Mouse (Mus musculus) midbrain, embryonic 11.5 days (tissue): ENCODE data around the gene Il12rb1. TPM values are rescaled to one million over a fixed set of nuclear protein-coding genes. Genes with fewer than 3 reads are reported as not detected.

Experiments
- ATAC-seq: fragments of 200-750 bp; cut with Nextera tagmentation; 2 replicates; pipeline ENCODE4 v1.8.0; 2017; ENCODE audit warnings: moderate TSS enrichment, moderate library complexity; ENCODE audit not compliant: low FRiP score
- DNase-seq: peaks from one replicate; pipeline ENCODE4 v3.0.0; 2015; ENCODE audit warnings: low spot score; ENCODE audit errors: missing footprints
- H3K27ac ChIP-seq: fragments of 300-500 bp; sonication (generic); 2 replicates; pipeline ENCODE4 v1.5.1; 2014; ENCODE audit warnings: low read depth, low read length
- H3K27me3 ChIP-seq: fragments of 300-500 bp; sonication (generic); 2 replicates; pipeline ENCODE4 v1.6.1; 2014; ENCODE audit warnings: mild to moderate bottlenecking, low read length, moderate library complexity, mixed read lengths; ENCODE audit not compliant: control insufficient read depth, insufficient read depth
- H3K36me3 ChIP-seq: fragments of 300-500 bp; sonication (generic); 2 replicates; pipeline ENCODE4 v1.6.1; 2014; ENCODE audit warnings: mild to moderate bottlenecking, low read length, moderate library complexity, mixed read lengths; ENCODE audit not compliant: control insufficient read depth, insufficient read depth
- H3K4me1 ChIP-seq: fragments of 300-500 bp; sonication (generic); 2 replicates; pipeline ENCODE4 v1.6.1; 2014; ENCODE audit warnings: low read length; ENCODE audit not compliant: control insufficient read depth, insufficient read depth
- H3K4me2 ChIP-seq: fragments of 300-500 bp; sonication (generic); 2 replicates; pipeline ENCODE4 v1.6.1; 2014; ENCODE audit warnings: mild to moderate bottlenecking, moderate library complexity
- H3K4me3 ChIP-seq: fragments of 300-500 bp; sonication (generic); 2 replicates; pipeline ENCODE4 v1.5.1; 2014; ENCODE audit warnings: low read depth, low read length
- H3K9ac ChIP-seq: fragments of 300-500 bp; sonication (generic); 2 replicates; pipeline ENCODE4 v1.6.1; 2014; ENCODE audit warnings: low read length
- H3K9me3 ChIP-seq: fragments of 300-500 bp; sonication (generic); 2 replicates; pipeline ENCODE4 v1.6.1; 2016; ENCODE audit warnings: low read length; ENCODE audit not compliant: control insufficient read depth
- WGBS: fragments of 180-500 bp; shearing (Covaris S2); extraction: QIAGEN DNeasy Blood & Tissue Kit; methylation state at CpG from one replicate; pipeline ENCODE4 v1.1.7; 2014; 5-methylcytosine and 5-hydroxymethylcytosine counted together
- microRNA-seq: library from miRNA; unstranded; fragments of <30 nt; microRNA quantifications from one replicate; pipeline ENCODE4, GENCODE M21; 2017
- polyA plus RNA-seq: library from polyadenylated mRNA; unstranded; fragments of >200 nt; fragmentation: Nextera tagmentation; extraction: Ambion mirVana; gene quantifications from 2 replicates; pipeline ENCODE4 v1.2.1, GENCODE M21; 2014

Il12rb1 gene
- polyA plus RNA-seq, 1 experiment from 2014 or later = 0.38 TPM

DNA sequence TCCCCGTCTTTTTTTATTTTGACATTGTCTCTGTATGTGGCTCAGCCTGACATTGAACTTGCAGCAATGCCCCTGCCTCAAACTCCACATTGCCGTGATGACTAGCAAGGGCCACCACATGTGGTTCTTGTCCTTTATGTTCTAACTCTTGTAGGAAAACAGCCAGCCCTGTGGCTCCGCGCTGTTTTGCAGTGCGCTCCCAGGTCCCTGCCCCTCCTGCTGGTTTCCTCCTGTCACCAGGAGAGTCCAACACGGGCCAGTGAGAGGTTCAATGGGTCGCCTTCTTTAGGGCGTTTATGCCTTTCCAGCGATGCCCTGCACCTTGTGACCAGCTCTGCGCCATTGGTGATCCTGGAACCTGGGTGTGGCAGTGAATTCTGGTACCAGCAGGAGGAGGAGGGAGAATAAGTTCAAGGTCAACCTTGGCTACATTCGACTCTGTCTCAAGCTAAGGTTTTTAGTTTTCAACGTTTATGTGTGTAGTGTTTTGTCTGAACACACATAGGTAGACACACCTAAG is 57.8 kb downstream of the Il12rb1 start:
- peaks cover 4% of the 10 kb centered on the region; the same call in 1 of the 2 replicates for H3K36me3 ChIP-seq
- ATAC-seq = peak; percentile 17
- peaks cover 49% of the 10 kb centered on the region for H3K4me1 ChIP-seq
- no peak for DNase-seq
- peaks cover 12% of the 10 kb centered on the region; the same call in 1 of the 2 replicates for H3K27me3 ChIP-seq
- H3K9me3 ChIP-seq = no peaks in the 10 kb centered on the region
- 9% methylated on average over 12 of the region's 12 CpGs for WGBS
- peak overlapping the region; percentile 15 for H3K4me3 ChIP-seq
- H3K27ac ChIP-seq = peak overlapping the region; percentile 86
- H3K9ac ChIP-seq = peak overlapping the region; percentile 64
- H3K4me2 ChIP-seq = peak overlapping the region; percentile 48

DNA sequence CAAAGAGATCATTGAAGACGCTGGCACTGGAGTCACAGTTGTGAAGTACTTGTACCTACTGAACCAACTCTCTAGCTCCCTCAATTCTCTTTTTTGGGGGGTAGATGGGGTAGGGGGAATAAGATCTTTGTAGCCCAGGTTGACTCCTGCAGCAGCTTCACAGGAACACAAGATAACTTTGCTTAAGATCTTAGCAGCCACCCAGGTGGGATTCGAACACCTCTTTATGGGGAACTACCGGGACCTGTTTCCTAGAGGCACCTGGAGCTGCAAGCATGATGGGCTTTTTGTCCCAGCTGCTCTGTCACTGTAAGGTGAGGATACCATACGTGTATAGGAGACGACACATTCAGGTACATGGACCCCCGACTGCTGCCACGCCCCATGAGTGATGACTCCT is 58.3 kb downstream of the Il12rb1 start:
- ATAC-seq = no peak
- H3K9ac ChIP-seq = peak overlapping the region; percentile 64; the same call in 1 of the 2 replicates
- H3K4me3 ChIP-seq = no peak overlapping the region
- H3K4me2 ChIP-seq = peak overlapping the region; percentile 48; the same call in 1 of the 2 replicates
- DNase-seq = peak; percentile 86
- peaks cover 4% of the 10 kb centered on the region; the same call in 1 of the 2 replicates for H3K36me3 ChIP-seq
- WGBS = 86% methylated on average over 7 of the region's 7 CpGs
- H3K4me1 ChIP-seq = peaks cover 49% of the 10 kb centered on the region
- peak overlapping the region; percentile 86; the same call in 1 of the 2 replicates for H3K27ac ChIP-seq
- H3K27me3 ChIP-seq = peaks cover 10% of the 10 kb centered on the region; the same call in 1 of the 2 replicates
- H3K9me3 ChIP-seq = no peaks in the 10 kb centered on the region

DNA sequence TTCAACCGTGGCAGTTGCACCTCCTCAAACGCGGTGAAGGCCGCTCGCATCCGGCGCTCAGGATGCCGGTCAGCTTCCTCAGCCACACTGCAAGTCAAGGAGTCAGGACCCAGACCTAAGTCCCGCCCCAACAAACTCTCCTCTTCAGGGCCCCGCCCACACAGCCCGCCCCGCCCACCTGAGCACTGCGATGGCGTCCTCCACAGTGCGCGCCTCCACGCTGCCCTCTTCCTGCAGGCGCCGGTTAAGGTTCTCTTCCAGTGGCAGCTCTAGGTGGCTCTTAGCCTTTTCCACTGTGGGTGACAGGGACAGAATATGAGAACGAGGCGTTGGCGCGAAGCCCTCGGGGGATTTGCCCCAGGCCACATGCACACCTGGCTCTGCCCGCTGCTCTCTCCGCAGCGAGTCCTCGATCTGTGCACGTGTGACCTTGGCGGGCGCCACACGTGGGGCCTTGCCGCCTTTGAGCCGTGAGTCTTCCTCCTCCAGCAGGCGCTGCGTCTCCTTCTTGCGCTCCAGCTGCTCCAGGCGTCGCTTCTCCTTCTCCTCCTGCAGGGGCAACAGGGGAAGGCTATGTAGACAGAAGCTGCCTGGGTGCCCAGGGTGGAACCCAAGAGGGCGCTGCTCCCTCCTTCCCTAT is 60.4 kb downstream of the Il12rb1 start:
- Histone ChIP-seq H3K4me3 (no peak overlapping the region), H3K9ac (peak overlapping the region; percentile 33), H3K27ac (peak overlapping the region; percentile 0), H3K9me3 (no peaks in the 10 kb centered on the region), H3K4me1 (peaks cover 37% of the 10 kb centered on the region), H3K27me3 (no peaks in the 10 kb centered on the region), H3K36me3 (peaks cover 4% of the 10 kb centered on the region; the same call in 1 of the 2 replicates), H3K4me2 (peak overlapping the region; percentile 27; the same call in 1 of the 2 replicates)
- DNase-seq (peak; percentile 94), ATAC-seq (no peak)
- 16% methylated on average over 39 of the region's 40 CpGs for WGBS

DNA sequence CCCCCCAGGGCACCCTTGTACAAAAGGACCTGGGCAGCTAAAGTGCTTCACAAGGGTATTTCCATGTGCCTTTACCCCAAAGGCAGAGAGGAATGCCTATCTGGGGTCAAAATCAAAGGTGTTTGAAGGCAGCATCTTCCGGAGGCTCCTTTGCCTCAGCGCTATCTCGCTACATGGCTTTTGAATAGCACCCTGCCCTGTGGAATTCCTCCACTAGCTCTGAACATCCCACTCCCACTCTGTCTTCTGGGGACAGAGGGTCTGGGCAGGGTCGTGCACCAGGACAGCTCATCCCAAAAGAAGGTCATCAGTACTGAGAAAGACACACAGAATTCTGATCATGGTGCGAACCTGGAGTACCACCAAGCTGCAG is 60.9 kb downstream of the Il12rb1 start:
- Histone ChIP-seq H3K4me3 (0 out of 2 replicates have a peak overlapping the region, but pooled peaks have one; percentile 7), H3K4me1 (peaks cover 32% of the 10 kb centered on the region)

DNA sequence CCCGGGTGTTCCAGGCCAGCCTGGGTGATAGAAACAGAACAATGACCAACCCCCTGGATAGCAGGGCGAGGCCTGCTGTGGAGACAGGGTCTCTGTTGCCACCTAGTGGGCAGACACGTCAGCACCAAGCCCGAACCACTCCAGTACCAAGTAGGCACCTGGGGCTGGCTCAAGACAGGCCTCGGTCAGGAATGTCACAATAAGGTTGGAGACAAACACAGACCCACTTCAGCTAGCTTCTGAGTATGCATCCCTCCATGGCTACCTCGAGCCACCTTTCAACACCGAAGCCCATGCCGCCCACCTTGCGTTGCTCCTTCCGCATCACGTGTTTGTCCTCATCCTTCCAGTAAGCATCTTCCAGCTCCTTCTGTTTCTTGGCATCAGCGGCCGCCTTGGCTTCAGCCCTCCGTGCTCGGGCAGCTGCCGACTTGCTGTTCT is 61.4 kb downstream of the Il12rb1 start:
- DNase-seq = peak; percentile 95
- peak overlapping the region; percentile 33 for H3K9ac ChIP-seq
- whole genome bisulfite sequencing = 47% methylated on average over 16 of the region's 16 CpGs
- H3K4me2 ChIP-seq = no peak overlapping the region
- H3K27ac ChIP-seq = peak overlapping the region; percentile 32; the same call in 1 of the 2 replicates
- peaks cover 28% of the 10 kb centered on the region for H3K4me1 ChIP-seq
- H3K4me3 ChIP-seq = 0 out of 2 replicates have a peak overlapping the region, but pooled peaks have one; percentile 7
- ATAC-seq = no peak; the same call in 1 of the 2 replicates
- H3K27me3 ChIP-seq = no peaks in the 10 kb centered on the region
- no peaks in the 10 kb centered on the region for H3K9me3 ChIP-seq
- peaks cover 4% of the 10 kb centered on the region; the same call in 1 of the 2 replicates for H3K36me3 ChIP-seq

More for the DNA sequence above, 60.9 kb downstream of the Il12rb1 start:
- Histone ChIP-seq H3K36me3 (peaks cover 4% of the 10 kb centered on the region; the same call in 1 of the 2 replicates), H3K27ac (peak overlapping the region; percentile 32), H3K4me2 (peak overlapping the region; percentile 27; the same call in 1 of the 2 replicates), H3K9ac (peak overlapping the region; percentile 33), H3K9me3 (no peaks in the 10 kb centered on the region), H3K27me3 (no peaks in the 10 kb centered on the region)
- WGBS = 23% methylated on average over 5 of the region's 5 CpGs
- DNase-seq = peak; percentile 87
- no peak for ATAC-seq

Small RNA genes within 50 kb of the gene (microRNA-seq; reads per million reads assigned to microRNA genes)
- gene Mir7240 = 0.76 reads per million

Other genes starting within 250 kb of the Il12rb1 start
- gene Isyna1, start 214.1 kb upstream of the Il12rb1 start, polyA plus RNA-seq = 46.1 and 56.0 TPM in 2 replicates
- 87.8 and 96.9 TPM in 2 replicates for gene Ssbp4, start 199.6 kb upstream of the Il12rb1 start, polyA plus RNA-seq
- gene Lrrc25, start 192.3 kb upstream of the Il12rb1 start, polyA plus RNA-seq = 1.2 and 1.3 TPM in 2 replicates
- gene Gdf15, start 176.0 kb upstream of the Il12rb1 start, polyA plus RNA-seq = 0.10 and 0.11 TPM in 2 replicates
- gene Pgpep1, start 148.1 kb upstream of the Il12rb1 start, polyA plus RNA-seq = 103 and 108 TPM in 2 replicates
- 305 and 326 TPM in 2 replicates for gene Lsm4, start 135.2 kb upstream of the Il12rb1 start, polyA plus RNA-seq
- 119 and 138 TPM in 2 replicates for gene Jund, start 109.5 kb upstream of the Il12rb1 start, polyA plus RNA-seq
- 0.04 TPM in 1 of 2 replicates, not detected in the other for gene Iqcn, start 105.0 kb upstream of the Il12rb1 start, polyA plus RNA-seq
- not detected in 2 replicates for gene Gm3336, start 89.9 kb upstream of the Il12rb1 start, polyA plus RNA-seq
- 0.16 TPM in 1 of 2 replicates, not detected in the other for gene Pde4c, start 84.7 kb upstream of the Il12rb1 start, polyA plus RNA-seq
- gene Rab3a, start 53.8 kb upstream of the Il12rb1 start, polyA plus RNA-seq = 56.6 and 66.1 TPM in 2 replicates
- gene Mpv17l2, start 47.5 kb upstream of the Il12rb1 start, polyA plus RNA-seq = 28.3 and 29.6 TPM in 2 replicates
- gene Pik3r2, start 31.7 kb upstream of the Il12rb1 start, polyA plus RNA-seq = 25.4 and 30.2 TPM in 2 replicates
- gene Mast3, start 3.4 kb upstream of the Il12rb1 start, polyA plus RNA-seq = 9.1 and 10.1 TPM in 2 replicates
- 7.1 and 8.0 TPM in 2 replicates for gene Arrdc2, start 31.3 kb downstream of the Il12rb1 start, polyA plus RNA-seq
- gene Kcnn1, start 54.8 kb downstream of the Il12rb1 start, polyA plus RNA-seq = 10.9 and 12.4 TPM in 2 replicates
- gene Ccdc124, start 65.5 kb downstream of the Il12rb1 start, polyA plus RNA-seq = 161 and 166 TPM in 2 replicates
- gene Slc5a5, start 84.3 kb downstream of the Il12rb1 start, polyA plus RNA-seq = 0.61 and 0.77 TPM in 2 replicates
- 2,833 and 3,086 TPM in 2 replicates for gene Rpl18a, start 89.0 kb downstream of the Il12rb1 start, polyA plus RNA-seq
- gene Map1s, start 97.5 kb downstream of the Il12rb1 start, polyA plus RNA-seq = 31.2 and 35.4 TPM in 2 replicates